Mouse (Mus musculus): Measurements from ENCODE around the gene Tpx2.

DNA sequence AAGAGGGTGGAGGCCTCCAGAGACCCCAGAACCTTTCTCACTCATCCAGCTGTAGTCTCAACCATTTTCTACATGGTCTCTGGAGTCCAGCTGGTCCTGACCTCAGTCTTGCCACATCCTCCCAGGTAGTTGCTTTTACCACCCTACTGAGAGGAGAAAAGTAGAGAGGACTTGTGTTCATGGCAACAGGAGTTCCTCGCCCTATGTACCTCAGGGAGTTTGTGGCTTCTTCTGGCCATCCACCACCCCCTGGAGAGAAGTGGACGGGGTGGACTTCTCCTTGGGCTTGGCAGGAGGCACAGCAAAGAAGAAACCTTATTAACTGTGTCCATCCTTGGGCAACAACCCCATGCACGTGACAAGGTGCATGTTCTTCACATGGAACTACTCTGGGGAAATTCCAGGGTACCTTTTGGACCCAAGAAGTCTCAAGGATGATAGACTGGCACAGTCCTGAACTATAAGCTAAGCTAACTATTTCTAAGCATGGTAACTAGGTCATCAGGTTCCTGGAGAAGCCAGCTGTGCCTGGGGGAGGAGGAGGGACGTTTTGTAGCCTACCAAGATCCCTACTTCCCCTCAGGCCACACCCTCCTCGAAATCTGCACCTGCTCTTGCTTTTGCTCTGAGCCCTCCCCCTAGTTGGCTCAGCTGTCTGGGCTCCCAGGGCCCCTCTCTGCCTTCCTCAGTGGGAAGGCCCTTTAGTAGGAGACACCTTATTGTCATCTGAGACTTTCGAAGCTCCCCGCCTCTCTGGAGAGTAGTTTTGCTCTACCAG lies 31.7 kb upstream of the Tpx2 start:
- TF ChIP-seq MYOD1 (IDR thresholded peaks at IDR 0.05; ENCODE audit: control insufficient read depth, insufficient read length, low read depth) = no peak
- TF ChIP-seq CTCF (IDR thresholded peaks at IDR 0.05; ENCODE audit: control insufficient read depth, insufficient read depth, insufficient read length) = no peak
- no peak for TF ChIP-seq USF1 (IDR thresholded peaks at IDR 0.05; ENCODE audit: low read depth)
- no peak for TF ChIP-seq MAX (IDR thresholded peaks at IDR 0.05)
- TF ChIP-seq MYOG (IDR thresholded peaks at IDR 0.05; ENCODE audit: control insufficient read depth, extremely low read depth, insufficient read length) = no peak
- no peak for TF ChIP-seq CEBPB (IDR thresholded peaks at IDR 0.05; ENCODE audit: low read depth)

Data from C2C12 (cell line).